Mouse (Mus musculus) forebrain, postnatal 0 days (tissue): ENCODE results near the gene Rsbn1l. TPM values are rescaled to one million over a fixed set of nuclear protein-coding genes. Genes with fewer than 3 reads are reported as not detected.

Experiments used
- ATAC-seq: fragments of 200-750 bp; cut with Nextera tagmentation; 2 replicates; pipeline ENCODE4 v1.8.0; 2017; ENCODE audit warnings: mild to moderate bottlenecking, moderate library complexity
- DNase-seq: peaks from one replicate; pipeline ENCODE4 v3.0.0-alpha.2; 2015
- H3K27ac ChIP-seq: fragments of 300-500 bp; sonication (generic); 2 replicates; pipeline ENCODE4 v1.5.1; 2014; ENCODE audit warnings: low read depth, mild to moderate bottlenecking, antibody characterized with exemption, low read length, moderate library complexity, mixed read lengths
- H3K27me3 ChIP-seq: fragments of 300-500 bp; sonication (generic); 2 replicates; pipeline ENCODE4 v1.6.1; 2014; ENCODE audit warnings: mild to moderate bottlenecking, low read length, mixed read lengths; ENCODE audit not compliant: insufficient read depth
- H3K36me3 ChIP-seq: fragments of 300-500 bp; sonication (generic); 2 replicates; pipeline ENCODE4 v1.6.1; 2014; ENCODE audit warnings: mild to moderate bottlenecking, moderate library complexity; ENCODE audit not compliant: insufficient read depth
- H3K4me1 ChIP-seq: fragments of 300-500 bp; sonication (generic); 2 replicates; pipeline ENCODE4 v1.6.1; 2014; ENCODE audit warnings: antibody characterized with exemption; ENCODE audit not compliant: insufficient read depth
- H3K4me2 ChIP-seq: fragments of 300-500 bp; sonication (generic); 2 replicates; pipeline ENCODE4 v1.6.1; 2014; ENCODE audit warnings: low read depth, mild to moderate bottlenecking, moderate library complexity
- H3K4me3 ChIP-seq: fragments of 300-500 bp; sonication (generic); 2 replicates; pipeline ENCODE4 v1.5.1; 2014; ENCODE audit warnings: low read depth, low read length, mixed read lengths
- H3K9ac ChIP-seq: fragments of 300-500 bp; sonication (generic); 2 replicates; pipeline ENCODE4 v1.6.1; 2014; ENCODE audit warnings: mild to moderate bottlenecking
- H3K9me3 ChIP-seq: fragments of 300-500 bp; sonication (generic); 2 replicates; pipeline ENCODE4 v1.6.1; 2016; ENCODE audit warnings: low read length
- CTCF ChIP-seq: sonication (generic); IDR thresholded peaks from 2 replicates; pipeline ENCODE4 v1.5.1; 2016; ENCODE audit warnings: antibody characterized with exemption, control low read depth, low read depth
- WGBS: fragments of 180-500 bp; shearing (Covaris S2); extraction: QIAGEN DNeasy Blood & Tissue Kit; methylation state at CpG from one replicate; pipeline ENCODE4 v1.1.7; 2014; 5-methylcytosine and 5-hydroxymethylcytosine counted together
- polyA plus RNA-seq: library from polyadenylated mRNA; unstranded; fragments of >200 nt; fragmentation: Nextera tagmentation; extraction: Ambion mirVana; gene quantifications from 2 replicates; pipeline ENCODE4 v1.2.1, GENCODE M21; 2015
- total RNA-seq: library from RNA; depleted of rRNA; stranded (reverse); fragments of >200 nt; gene quantifications from 2 replicates; pipeline ENCODE4 v1.2.3, GENCODE M21; 2014

Rsbn1l gene
- total and polyA plus RNA-seq, 2 experiments from 2014 or later = 3.1 to 5.4 TPM

DNA sequence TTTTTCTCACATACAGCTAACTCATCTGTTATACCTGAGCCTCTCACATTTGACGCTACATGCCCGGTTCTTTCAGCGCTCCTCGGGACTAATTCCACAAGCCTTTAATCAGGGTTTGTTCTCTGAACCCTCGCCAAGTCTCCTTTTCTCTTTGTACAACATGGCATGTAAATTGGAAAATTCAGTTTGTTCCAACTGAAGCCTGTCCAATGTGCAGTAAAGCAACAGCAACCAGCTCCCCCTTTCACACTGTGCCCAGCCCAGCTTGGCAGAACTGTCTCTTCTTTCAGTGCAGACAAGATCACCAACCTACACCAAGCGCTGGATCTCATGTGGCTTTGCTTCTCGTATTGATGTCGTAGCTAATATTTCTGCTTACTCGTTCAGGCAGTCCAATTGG is 7.1 kb upstream of the Rsbn1l start:
- TF ChIP-seq CTCF = no peak
- DNase-seq (peak; percentile 74), ATAC-seq (peak; percentile 79)
- Histone ChIP-seq H3K4me1 (no peaks in the 10 kb centered on the region), H3K36me3 (no peaks in the 10 kb centered on the region), H3K4me2 (no peak overlapping the region), H3K27ac (no peak overlapping the region), H3K9me3 (no peaks in the 10 kb centered on the region), H3K4me3 (no peak overlapping the region), H3K9ac (no peak overlapping the region), H3K27me3 (no peaks in the 10 kb centered on the region)
- 33% methylated on average over 9 of the region's 9 CpGs for WGBS

DNA sequence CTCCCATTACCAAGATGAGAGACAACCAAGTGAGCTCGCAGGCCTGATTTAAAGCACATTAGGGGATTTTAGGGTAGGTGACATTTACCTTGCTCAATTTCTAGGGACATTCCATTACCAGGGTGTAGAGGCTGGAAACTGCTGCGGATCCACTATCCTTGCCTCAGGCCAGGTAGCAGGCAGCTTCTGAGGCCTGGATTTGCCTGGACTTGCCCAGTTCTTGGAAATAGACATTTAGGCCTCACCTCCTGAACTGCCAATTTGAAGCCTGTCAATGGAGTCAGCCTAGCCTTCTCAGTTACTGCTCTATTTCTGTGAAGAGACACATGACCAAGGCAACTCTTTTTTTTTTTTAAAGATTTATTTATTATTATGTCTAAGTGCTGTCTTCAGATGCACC is 4.7 kb upstream of the Rsbn1l start:
- DNase-seq = no peak
- Histone ChIP-seq H3K36me3 (no peaks in the 10 kb centered on the region), H3K4me1 (no peaks in the 10 kb centered on the region), H3K9ac (no peak overlapping the region), H3K4me3 (no peak overlapping the region), H3K9me3 (no peaks in the 10 kb centered on the region), H3K27ac (no peak overlapping the region), H3K4me2 (no peak overlapping the region), H3K27me3 (no peaks in the 10 kb centered on the region)
- 93% methylated on average over 2 of the region's 2 CpGs for WGBS
- ATAC-seq = no peak
- TF ChIP-seq CTCF = no peak

DNA sequence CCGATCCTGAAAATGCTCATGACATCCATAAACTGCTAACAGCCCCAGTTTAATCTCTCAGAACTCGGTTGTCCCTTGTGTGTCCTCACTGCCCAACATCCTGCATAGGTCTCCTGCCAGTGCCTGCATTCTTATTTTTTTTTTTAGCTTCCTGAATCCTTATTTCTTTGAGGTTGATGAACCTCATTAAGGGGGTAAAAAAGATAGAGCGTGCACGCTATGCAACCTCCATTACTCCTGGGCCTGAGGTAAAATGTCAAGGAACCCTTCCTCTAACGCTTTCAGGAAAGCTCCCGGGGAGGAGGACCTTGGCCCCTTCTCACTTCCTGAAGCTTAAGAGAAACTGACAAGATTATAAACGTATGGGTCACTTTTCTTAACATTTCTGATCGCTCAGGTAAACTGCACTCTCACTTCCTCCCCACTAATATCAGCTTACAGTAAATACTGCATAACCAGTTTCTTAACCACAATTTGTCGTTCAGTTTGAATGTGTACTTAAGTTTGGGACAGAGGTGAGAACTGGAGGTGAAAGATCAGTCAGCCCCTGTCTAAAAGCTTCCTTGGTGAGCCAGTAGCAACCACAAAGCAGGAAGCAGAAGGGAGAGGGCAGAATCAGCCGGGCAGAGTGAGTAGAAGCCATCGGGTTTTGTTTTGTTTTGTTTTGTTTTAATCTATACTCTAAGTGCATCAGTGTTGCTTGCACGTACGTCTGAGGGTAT is 923 bp downstream of the Rsbn1l start:
- Histone ChIP-seq H3K27me3 (no peaks in the 10 kb centered on the region), H3K4me2 (no peak overlapping the region), H3K9ac (no peak overlapping the region), H3K9me3 (no peaks in the 10 kb centered on the region), H3K36me3 (no peaks in the 10 kb centered on the region), H3K4me1 (no peaks in the 10 kb centered on the region), H3K27ac (no peak overlapping the region), H3K4me3 (no peak overlapping the region)
- 70% methylated on average over 13 of the region's 13 CpGs for WGBS
- TF ChIP-seq CTCF = no peak
- no peak for ATAC-seq
- no peak for DNase-seq

DNA sequence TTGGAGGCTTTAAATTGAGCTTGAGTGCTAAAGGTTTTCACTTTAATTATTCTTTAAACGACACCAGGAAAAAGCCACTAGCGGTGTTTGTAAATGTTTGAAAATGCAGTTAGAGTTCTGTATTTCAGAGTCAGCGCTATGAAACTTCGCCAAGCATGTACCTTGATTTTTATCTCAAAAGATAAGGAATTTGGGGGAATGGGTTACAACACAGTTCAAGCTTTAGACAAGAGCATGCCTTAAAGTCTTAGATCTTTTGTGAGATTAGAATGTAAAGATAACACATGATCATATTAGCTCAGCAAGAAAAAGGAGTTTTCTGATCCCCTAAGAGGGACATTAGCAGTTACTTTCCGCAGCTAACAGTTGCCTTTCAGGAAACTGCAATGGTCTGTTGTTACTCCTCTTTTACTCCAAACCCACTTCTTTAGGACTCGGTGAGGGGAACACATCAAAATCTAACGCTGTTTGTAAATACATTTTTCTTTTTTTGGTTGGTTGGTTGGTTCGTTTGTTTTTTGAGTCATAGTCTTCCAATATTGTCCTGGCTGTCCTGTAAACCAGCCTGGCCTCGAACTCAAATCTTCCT is 3.8 kb downstream of the Rsbn1l start:
- DNase-seq (no peak), ATAC-seq (no peak)
- WGBS = 23% methylated on average over 9 of the region's 9 CpGs
- 0 out of 2 replicates have a peak, but pooled peaks cover 8% of the 10 kb centered on the region for H3K4me1 ChIP-seq
- no peaks in the 10 kb centered on the region for H3K27me3 ChIP-seq
- TF ChIP-seq CTCF = no peak
- H3K36me3 ChIP-seq = no peaks in the 10 kb centered on the region
- H3K27ac ChIP-seq = peak overlapping the region; percentile 98; the same call in 1 of the 2 replicates
- H3K4me2 ChIP-seq = peak overlapping the region; percentile 62
- peak overlapping the region; percentile 92 for H3K9ac ChIP-seq
- peak overlapping the region; percentile 99 for H3K4me3 ChIP-seq
- H3K9me3 ChIP-seq = no peaks in the 10 kb centered on the region

DNA sequence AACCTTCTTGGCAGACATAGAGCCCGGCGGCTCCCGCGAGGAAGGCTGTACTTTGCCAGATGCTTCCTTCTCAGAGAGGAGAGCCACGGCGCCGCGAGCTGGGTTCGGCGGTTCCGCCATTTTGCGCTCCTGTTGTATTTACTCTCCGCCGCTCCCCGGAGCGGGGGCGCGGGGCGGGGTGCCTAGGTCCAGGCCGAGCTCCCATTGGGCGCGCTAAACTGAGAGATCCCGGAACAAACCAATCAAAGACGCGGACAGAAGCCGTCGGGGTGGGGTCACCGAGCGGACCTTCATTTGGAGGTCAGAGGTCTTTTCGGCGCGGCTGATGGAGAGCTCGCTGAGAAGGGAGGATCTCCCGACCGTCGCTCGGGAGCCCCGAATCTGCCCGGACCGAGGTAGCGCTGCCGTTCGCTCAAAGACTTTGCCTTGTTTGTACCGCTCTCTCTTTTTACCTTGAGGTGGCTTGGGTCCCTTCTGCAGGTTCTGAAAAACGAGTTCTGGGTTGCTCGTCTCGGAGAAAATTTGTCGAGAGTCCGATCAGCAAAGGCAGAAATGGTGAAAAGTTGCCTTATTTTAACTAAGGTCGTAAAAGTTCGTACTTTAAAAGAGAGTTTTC is 4.4 kb downstream of the Rsbn1l start:
- peak; percentile 94 for DNase-seq
- Histone ChIP-seq H3K4me3 (peak overlapping the region; percentile 99), H3K36me3 (no peaks in the 10 kb centered on the region), H3K4me1 (0 out of 2 replicates have a peak, but pooled peaks cover 8% of the 10 kb centered on the region), H3K27ac (peak overlapping the region; percentile 98), H3K4me2 (peak overlapping the region; percentile 62), H3K27me3 (no peaks in the 10 kb centered on the region), H3K9ac (peak overlapping the region; percentile 92), H3K9me3 (no peaks in the 10 kb centered on the region)
- WGBS = 1% methylated on average over 51 of the region's 51 CpGs
- TF ChIP-seq CTCF = no peak
- ATAC-seq = peak; percentile 99

DNA sequence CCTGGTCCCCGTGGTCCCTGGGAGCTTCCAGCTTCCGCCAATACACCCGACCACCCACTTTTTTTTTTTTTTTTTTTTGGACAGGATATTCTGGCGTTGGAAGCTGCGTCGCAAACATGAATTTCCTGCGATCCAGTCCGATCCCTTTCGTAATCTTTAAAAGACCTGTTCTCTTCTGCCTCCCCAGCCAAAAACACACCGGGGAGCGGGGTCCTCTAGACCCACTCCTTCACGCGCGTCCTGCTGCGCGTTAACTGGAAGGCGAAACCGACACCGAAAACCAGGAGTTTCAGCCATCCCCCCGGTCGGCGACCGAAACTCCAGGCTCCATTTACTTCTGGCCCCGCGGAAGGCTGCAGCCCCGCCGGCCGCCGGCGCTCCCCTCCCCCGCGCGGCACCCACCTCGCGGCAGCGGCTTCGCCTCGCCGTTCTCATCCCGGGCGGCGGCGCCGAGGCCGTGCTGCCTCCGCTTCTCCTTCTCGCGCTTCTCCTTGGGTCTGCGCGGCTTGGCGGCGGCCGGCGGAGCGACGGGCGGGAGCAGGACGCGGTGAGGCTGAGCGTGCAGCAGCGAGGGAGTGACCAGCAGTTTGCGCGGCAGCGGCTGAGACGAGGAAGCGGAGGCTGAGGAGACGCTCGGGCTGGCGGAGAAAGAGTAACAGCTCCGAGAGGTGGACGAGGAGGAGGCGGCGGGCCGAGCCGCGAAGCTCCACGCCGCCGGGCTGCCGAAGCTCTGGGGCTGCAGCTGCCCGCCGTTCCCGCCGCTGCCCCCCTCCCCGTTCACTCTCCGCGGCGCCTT is 5.1 kb downstream of the Rsbn1l start:
- peak; percentile 56 for DNase-seq

More for the DNA sequence above, 5.1 kb downstream of the Rsbn1l start:
- H3K9ac ChIP-seq = peak overlapping the region; percentile 92
- H3K4me1 ChIP-seq = 0 out of 2 replicates have a peak, but pooled peaks cover 8% of the 10 kb centered on the region
- H3K9me3 ChIP-seq = no peaks in the 10 kb centered on the region
- peak overlapping the region; percentile 99 for H3K4me3 ChIP-seq
- H3K36me3 ChIP-seq = no peaks in the 10 kb centered on the region
- H3K27ac ChIP-seq = peak overlapping the region; percentile 98
- under 1% methylated on average over 68 of the region's 88 CpGs for WGBS
- peak; percentile 75 for ATAC-seq
- peak overlapping the region; percentile 62 for H3K4me2 ChIP-seq
- H3K27me3 ChIP-seq = no peaks in the 10 kb centered on the region
- no peak for TF ChIP-seq CTCF
